Mouse (Mus musculus): ENCODE data around the gene Slc7a6. TPM values are rescaled to one million over a fixed set of nuclear protein-coding genes. Genes with fewer than 3 reads are reported as not detected.

Slc7a6 gene
- polyA plus RNA-seq, 1 experiment from 2014 or later: 103 TPM

DNA sequence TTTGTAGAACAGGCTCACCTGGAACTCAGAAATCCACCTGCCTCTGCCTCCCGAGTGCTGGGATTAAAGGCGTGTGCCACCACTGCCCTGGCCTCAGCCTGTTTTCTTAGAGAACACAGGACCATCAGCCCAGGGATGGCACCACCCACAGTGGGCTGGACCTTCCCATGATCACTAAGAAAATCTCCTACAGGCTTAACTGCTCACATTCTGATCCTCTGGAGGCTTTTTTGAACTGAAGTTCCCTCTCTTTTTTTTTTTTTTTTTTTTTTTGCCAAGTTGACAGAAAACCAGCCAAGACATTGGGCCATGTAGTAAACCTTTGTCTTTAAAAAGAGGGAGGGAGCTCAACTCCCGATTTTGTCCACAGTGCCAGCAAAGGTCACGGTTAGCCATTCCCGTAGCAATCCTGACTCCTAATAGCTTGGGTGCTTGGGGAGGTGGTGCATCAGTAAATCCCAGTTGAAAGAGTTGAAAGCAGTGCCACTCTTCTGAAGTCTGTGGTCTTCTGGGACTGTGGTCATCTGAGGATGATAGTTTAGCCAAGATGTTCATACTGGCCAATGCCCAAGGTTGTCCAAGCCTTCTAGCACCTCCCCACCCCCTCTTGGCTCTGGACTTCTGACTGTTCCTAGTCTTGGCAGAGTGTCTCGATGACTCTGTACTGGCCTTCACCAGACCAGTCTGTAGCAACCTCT is 20.6 kb upstream of the Slc7a6 start:
- no peak overlapping the region for H3K27ac ChIP-seq (ENCODE audit: low read depth, low read length)
- no peaks in the 10 kb centered on the region for H3K27me3 ChIP-seq (ENCODE audit: control insufficient read depth, insufficient read depth, low read length)
- ATAC-seq (replicated peaks; ENCODE audit: low FRiP score) (no peak), DNase-seq (ENCODE audit: low spot score) (no peak)
- no peak overlapping the region for H3K4me3 ChIP-seq (ENCODE audit: low read depth, low read length)
- no peaks in the 10 kb centered on the region for H3K36me3 ChIP-seq (ENCODE audit: control insufficient read depth, insufficient read depth, low read length)
- H3K9ac ChIP-seq (ENCODE audit: low read length): no peak overlapping the region
- no peak overlapping the region for H3K4me2 ChIP-seq (ENCODE audit: low read depth, low read length, severe bottlenecking)
- 0 out of 2 replicates have a peak, but pooled peaks cover 2% of the 10 kb centered on the region for H3K4me1 ChIP-seq (replicated peaks; ENCODE audit: control insufficient read depth, insufficient read depth, low read length)
- 84% methylated on average over 6 of the region's 6 CpGs for WGBS
- H3K9me3 ChIP-seq (ENCODE audit: control insufficient read depth, low read length): no peaks in the 10 kb centered on the region

DNA sequence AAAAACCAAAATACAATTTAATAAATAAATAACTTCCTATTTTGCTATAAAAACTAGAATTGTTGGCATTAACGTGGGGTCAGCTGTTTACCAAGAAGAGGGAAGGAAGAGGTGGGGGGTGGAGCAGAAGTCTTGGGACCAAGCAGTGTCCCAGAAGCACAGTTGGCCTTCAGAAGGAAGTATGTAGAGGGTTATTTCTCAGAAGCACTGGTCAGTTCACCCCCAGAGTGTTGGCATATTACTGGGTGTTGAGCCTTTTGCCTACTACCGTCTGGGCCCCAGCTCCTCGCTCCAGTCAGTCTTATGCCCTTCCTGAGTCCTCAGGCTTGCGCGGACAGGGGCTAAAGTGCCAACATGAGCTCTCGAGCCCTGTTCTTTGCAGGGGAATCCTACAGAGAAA is 19.6 kb upstream of the Slc7a6 start:
- ATAC-seq (replicated peaks; ENCODE audit: low FRiP score) (no peak), DNase-seq (ENCODE audit: low spot score) (no peak)
- Histone ChIP-seq H3K4me3 (ENCODE audit: low read depth, low read length) (no peak overlapping the region), H3K4me1 (replicated peaks; ENCODE audit: control insufficient read depth, insufficient read depth, low read length) (0 out of 2 replicates have a peak, but pooled peaks cover 2% of the 10 kb centered on the region), H3K4me2 (ENCODE audit: low read depth, low read length, severe bottlenecking) (no peak overlapping the region), H3K9ac (ENCODE audit: low read length) (no peak overlapping the region), H3K27ac (ENCODE audit: low read depth, low read length) (no peak overlapping the region), H3K36me3 (ENCODE audit: control insufficient read depth, insufficient read depth, low read length) (no peaks in the 10 kb centered on the region), H3K27me3 (ENCODE audit: control insufficient read depth, insufficient read depth, low read length) (no peaks in the 10 kb centered on the region), H3K9me3 (ENCODE audit: control insufficient read depth, low read length) (no peaks in the 10 kb centered on the region)
- WGBS: 89% methylated on average over 6 of the region's 6 CpGs

DNA sequence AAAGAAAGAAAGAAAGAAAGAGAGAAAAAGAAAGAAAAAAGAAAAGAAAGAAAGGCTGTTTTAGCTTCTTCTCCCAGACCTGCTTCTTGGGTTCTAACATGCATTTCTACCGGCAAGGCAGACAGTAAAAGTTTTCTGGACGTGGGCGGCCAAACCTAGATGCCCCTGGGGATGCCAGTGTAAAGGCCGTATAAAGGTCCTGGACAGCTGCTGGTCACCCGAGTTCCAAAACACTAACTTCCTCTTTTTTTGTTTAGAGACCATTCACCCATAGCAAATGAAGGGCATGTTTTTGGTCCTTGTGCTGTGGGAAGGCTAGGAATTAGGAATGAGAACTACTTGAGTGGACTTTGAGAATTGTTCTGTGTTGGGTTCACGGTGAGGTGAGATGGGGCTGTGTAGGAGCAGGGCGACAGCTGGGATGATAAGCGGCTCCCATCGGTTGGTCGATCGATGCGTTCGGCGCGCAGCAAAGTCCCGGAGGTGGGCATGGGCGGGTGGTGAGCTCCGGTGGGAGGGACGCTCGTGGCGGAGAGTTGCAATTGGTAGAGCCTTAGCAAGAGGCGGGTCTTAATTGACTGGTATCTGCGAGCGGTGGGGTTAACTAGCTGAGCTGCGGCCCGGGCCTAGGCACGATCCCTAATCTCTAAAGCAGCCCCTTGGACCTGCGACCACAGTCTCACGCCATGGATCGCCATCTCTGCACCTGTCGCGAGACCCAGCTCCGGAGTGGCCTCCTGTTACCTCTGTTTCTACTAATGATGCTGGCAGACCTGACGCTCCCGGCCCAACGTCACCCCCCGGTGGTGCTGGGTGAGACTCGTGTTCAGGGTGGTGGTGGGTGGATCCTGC is 18.6 kb upstream of the Slc7a6 start, which contains the start of gene Pla2g15:
TSS of gene Pla2g15 (plus strand) at position 599 of the 852 bp plus-strand sequence.
- peak; percentile 97 for DNase-seq (ENCODE audit: low spot score)
- Histone ChIP-seq H3K36me3 (ENCODE audit: control insufficient read depth, insufficient read depth, low read length) (no peaks in the 10 kb centered on the region), H3K4me3 (ENCODE audit: low read depth, low read length) (peak within 1 kb of the TSS; percentile 71), H3K9ac (ENCODE audit: low read length) (peak within 1 kb of the TSS; percentile 75), H3K4me1 (replicated peaks; ENCODE audit: control insufficient read depth, insufficient read depth, low read length) (0 out of 2 replicates have a peak, but pooled peaks cover 2% of the 10 kb centered on the region), H3K4me2 (ENCODE audit: low read depth, low read length, severe bottlenecking) (peak within 1 kb of the TSS; percentile 71), H3K27me3 (ENCODE audit: control insufficient read depth, insufficient read depth, low read length) (no peaks in the 10 kb centered on the region), H3K9me3 (ENCODE audit: control insufficient read depth, low read length) (no peaks in the 10 kb centered on the region), H3K27ac (ENCODE audit: low read depth, low read length) (no peak within 1 kb of the TSS)
- WGBS: 3% methylated on average over 38 of the region's 38 CpGs
- peak; percentile 97 for ATAC-seq (replicated peaks; ENCODE audit: low FRiP score)

DNA sequence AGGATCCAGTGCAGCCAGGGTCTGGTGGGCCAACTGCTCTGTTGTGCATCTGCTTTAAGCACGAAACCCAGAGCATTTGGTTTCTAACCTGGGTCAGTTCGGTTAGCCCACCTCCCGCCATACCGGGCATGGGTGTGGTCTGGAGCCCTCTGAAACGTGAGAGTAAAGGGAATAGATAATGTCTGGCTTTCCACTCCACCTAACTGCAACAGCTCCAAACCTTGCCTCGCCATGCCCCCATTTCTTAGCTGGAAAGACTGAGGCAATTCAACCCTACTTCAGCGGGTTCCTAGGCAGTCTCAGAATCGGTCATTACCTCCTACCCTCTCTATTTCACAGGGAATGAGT is 18.0 kb upstream of the Slc7a6 start:
- Histone ChIP-seq H3K4me1 (replicated peaks; ENCODE audit: control insufficient read depth, insufficient read depth, low read length) (0 out of 2 replicates have a peak, but pooled peaks cover 2% of the 10 kb centered on the region), H3K27ac (ENCODE audit: low read depth, low read length) (no peak overlapping the region), H3K4me2 (ENCODE audit: low read depth, low read length, severe bottlenecking) (peak overlapping the region; percentile 71), H3K36me3 (ENCODE audit: control insufficient read depth, insufficient read depth, low read length) (no peaks in the 10 kb centered on the region; the same call in 1 of the 2 replicates), H3K27me3 (ENCODE audit: control insufficient read depth, insufficient read depth, low read length) (no peaks in the 10 kb centered on the region), H3K9ac (ENCODE audit: low read length) (peak overlapping the region; percentile 75), H3K9me3 (ENCODE audit: control insufficient read depth, low read length) (no peaks in the 10 kb centered on the region), H3K4me3 (ENCODE audit: low read depth, low read length) (peak overlapping the region; percentile 71)
- 17% methylated on average over 8 of the region's 8 CpGs for WGBS
- DNase-seq (ENCODE audit: low spot score) (no peak), ATAC-seq (replicated peaks; ENCODE audit: low FRiP score) (no peak)

DNA sequence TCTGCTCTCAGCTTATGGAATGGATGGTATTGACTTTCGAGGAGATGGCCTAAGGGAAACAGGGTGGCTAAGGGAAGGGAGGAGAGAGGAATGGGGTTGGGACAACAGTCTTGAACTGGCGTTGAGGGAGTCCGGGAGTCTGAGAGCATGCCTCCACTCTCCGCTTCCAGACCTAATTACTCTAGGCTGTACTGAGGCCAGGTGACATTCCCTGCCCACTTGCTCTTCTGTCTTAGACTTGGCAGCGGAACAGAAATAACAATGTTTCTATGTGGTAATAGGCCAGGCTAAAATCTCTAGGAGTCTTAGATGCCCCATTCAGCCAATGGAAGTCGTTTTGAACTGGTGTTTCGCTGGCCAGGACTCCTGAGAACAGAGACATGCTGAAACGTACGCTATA is 17.6 kb upstream of the Slc7a6 start:
- H3K4me1 ChIP-seq (replicated peaks; ENCODE audit: control insufficient read depth, insufficient read depth, low read length): 0 out of 2 replicates have a peak, but pooled peaks cover 2% of the 10 kb centered on the region
- no peaks in the 10 kb centered on the region for H3K9me3 ChIP-seq (ENCODE audit: control insufficient read depth, low read length)
- peak; percentile 44 for DNase-seq (ENCODE audit: low spot score)
- no peaks in the 10 kb centered on the region for H3K27me3 ChIP-seq (ENCODE audit: control insufficient read depth, insufficient read depth, low read length)
- H3K36me3 ChIP-seq (ENCODE audit: control insufficient read depth, insufficient read depth, low read length): no peaks in the 10 kb centered on the region; the same call in 1 of the 2 replicates
- H3K4me3 ChIP-seq (ENCODE audit: low read depth, low read length): peak overlapping the region; percentile 71
- peak overlapping the region; percentile 71; the same call in 1 of the 2 replicates for H3K4me2 ChIP-seq (ENCODE audit: low read depth, low read length, severe bottlenecking)
- no peak for ATAC-seq (replicated peaks; ENCODE audit: low FRiP score)
- 86% methylated on average over 9 of the region's 9 CpGs for WGBS
- H3K27ac ChIP-seq (ENCODE audit: low read depth, low read length): no peak overlapping the region
- H3K9ac ChIP-seq (ENCODE audit: low read length): no peak overlapping the region; the same call in 1 of the 2 replicates

DNA sequence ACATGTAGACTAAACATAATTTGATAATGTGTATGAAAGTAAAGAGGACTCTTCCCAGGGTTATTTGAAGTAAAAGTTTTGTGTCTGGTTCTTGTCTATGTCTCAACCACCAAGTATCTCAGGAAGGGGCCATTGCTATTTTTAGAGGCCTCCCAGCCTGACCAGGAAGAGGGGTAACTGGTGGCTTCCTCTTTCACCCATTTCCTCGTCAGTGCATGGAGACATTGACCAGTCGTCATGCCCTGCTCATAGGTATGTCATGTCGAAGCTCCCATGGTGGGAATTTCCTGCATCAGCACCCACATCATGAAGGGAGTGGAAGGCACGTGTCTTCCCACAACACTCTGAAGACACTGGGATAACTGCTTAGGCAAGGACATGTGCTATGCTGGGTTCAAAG is 15.8 kb upstream of the Slc7a6 start:
- ATAC-seq (replicated peaks; ENCODE audit: low FRiP score) (no peak), DNase-seq (ENCODE audit: low spot score) (peak; percentile 13)
- no peak overlapping the region for H3K4me2 ChIP-seq (ENCODE audit: low read depth, low read length, severe bottlenecking)
- no peak overlapping the region for H3K27ac ChIP-seq (ENCODE audit: low read depth, low read length)
- H3K27me3 ChIP-seq (ENCODE audit: control insufficient read depth, insufficient read depth, low read length): no peaks in the 10 kb centered on the region
- H3K9me3 ChIP-seq (ENCODE audit: control insufficient read depth, low read length): no peaks in the 10 kb centered on the region
- H3K9ac ChIP-seq (ENCODE audit: low read length): no peak overlapping the region
- H3K4me1 ChIP-seq (replicated peaks; ENCODE audit: control insufficient read depth, insufficient read depth, low read length): 0 out of 2 replicates have a peak, but pooled peaks cover 2% of the 10 kb centered on the region
- no peaks in the 10 kb centered on the region; the same call in 1 of the 2 replicates for H3K36me3 ChIP-seq (ENCODE audit: control insufficient read depth, insufficient read depth, low read length)
- no peak overlapping the region for H3K4me3 ChIP-seq (ENCODE audit: low read depth, low read length)
- 89% methylated on average over 4 of the region's 4 CpGs for WGBS

DNA sequence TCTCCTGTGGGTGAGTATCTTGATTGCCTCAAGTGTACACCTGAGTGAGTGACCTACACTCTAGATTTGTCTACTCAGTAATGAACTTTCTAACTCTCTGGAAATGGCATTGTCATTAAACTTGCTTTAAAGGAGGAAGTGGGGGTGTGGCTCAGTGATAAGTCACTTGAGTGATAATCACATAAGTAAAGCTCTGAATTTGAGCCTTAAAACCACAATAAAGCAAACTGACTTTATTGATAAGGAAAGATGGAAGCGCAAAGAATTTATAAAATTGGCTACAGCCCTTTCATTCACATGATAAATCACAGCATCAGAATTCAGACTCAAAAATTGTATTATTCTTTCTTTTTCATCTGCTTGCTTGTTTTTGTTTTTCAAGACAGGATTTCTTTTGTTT is 11.2 kb upstream of the Slc7a6 start:
- DNase-seq (ENCODE audit: low spot score): no peak
- no peak for ATAC-seq (replicated peaks; ENCODE audit: low FRiP score)
- Histone ChIP-seq H3K36me3 (ENCODE audit: control insufficient read depth, insufficient read depth, low read length) (no peaks in the 10 kb centered on the region; the same call in 1 of the 2 replicates), H3K4me2 (ENCODE audit: low read depth, low read length, severe bottlenecking) (no peak overlapping the region), H3K9ac (ENCODE audit: low read length) (no peak overlapping the region), H3K27me3 (ENCODE audit: control insufficient read depth, insufficient read depth, low read length) (no peaks in the 10 kb centered on the region), H3K9me3 (ENCODE audit: control insufficient read depth, low read length) (no peaks in the 10 kb centered on the region), H3K4me3 (ENCODE audit: low read depth, low read length) (no peak overlapping the region), H3K4me1 (replicated peaks; ENCODE audit: control insufficient read depth, insufficient read depth, low read length) (no peaks in the 10 kb centered on the region), H3K27ac (ENCODE audit: low read depth, low read length) (no peak overlapping the region)
- 98% methylated on average over 1 of the region's 1 CpGs for WGBS

DNA sequence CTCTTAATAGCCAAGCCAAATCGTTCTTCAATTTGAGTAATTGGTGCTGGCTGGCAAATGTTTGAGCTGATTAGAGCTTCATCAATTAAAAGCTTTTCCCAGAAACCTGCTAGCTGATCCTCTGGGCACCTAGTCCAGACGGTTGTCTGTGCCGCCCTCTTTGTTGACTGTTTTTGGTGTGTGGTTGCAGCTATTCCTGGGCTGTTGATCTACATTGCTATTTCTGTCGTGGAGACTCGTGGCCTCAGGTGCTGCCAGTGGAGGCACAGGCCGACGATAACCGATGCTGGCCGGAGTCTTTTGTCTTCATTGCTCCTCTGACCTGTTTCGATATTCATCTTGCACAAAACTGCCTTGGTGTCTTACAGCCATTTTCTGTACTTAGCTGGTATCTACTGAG is 10.3 kb upstream of the Slc7a6 start:
- no peaks in the 10 kb centered on the region for H3K27me3 ChIP-seq (ENCODE audit: control insufficient read depth, insufficient read depth, low read length)
- H3K9me3 ChIP-seq (ENCODE audit: control insufficient read depth, low read length): no peaks in the 10 kb centered on the region
- no peak overlapping the region for H3K27ac ChIP-seq (ENCODE audit: low read depth, low read length)
- ATAC-seq (replicated peaks; ENCODE audit: low FRiP score) (no peak), DNase-seq (ENCODE audit: low spot score) (no peak)
- no peak overlapping the region for H3K4me2 ChIP-seq (ENCODE audit: low read depth, low read length, severe bottlenecking)
- H3K36me3 ChIP-seq (ENCODE audit: control insufficient read depth, insufficient read depth, low read length): no peaks in the 10 kb centered on the region; the same call in 1 of the 2 replicates
- H3K4me3 ChIP-seq (ENCODE audit: low read depth, low read length): no peak overlapping the region
- no peak overlapping the region for H3K9ac ChIP-seq (ENCODE audit: low read length)
- WGBS: 92% methylated on average over 10 of the region's 10 CpGs
- H3K4me1 ChIP-seq (replicated peaks; ENCODE audit: control insufficient read depth, insufficient read depth, low read length): no peaks in the 10 kb centered on the region

Measured in forebrain, embryonic 11.5 days (tissue).